Mouse (Mus musculus): ENCODE measurements around the gene Dnajc12.
"Not testable (repeated sequence)": the region's sequence is repeated elsewhere in the genome, so short reads cannot be mapped to it uniquely, and the experiment has no call there.

The Dnajc12 gene

GRCm38 (mm10) chr10:63432099-63432498 is 49.9 kb downstream of the Dnajc12 start:
- no peak for DNase-seq

DNA sequence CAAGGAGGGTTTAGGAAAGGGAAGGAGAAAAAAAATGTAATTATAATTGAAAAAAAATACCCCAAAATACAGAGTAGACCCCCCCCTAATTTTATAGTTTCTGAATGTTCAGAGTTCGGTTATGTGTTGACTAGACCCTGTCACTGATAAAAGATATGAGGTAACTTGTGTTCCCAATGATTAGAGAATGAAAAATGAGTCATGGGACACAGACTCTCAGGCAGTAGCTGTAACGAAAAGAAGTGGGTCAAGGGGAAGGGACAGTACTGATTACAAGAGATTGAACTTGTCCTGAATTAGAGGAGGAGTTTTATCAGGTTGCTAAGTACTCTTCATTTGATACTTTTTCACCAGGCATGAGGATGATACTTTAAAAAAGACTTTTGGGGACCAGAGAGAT is 50.6 kb downstream of the Dnajc12 start:
- no peak for DNase-seq

DNA sequence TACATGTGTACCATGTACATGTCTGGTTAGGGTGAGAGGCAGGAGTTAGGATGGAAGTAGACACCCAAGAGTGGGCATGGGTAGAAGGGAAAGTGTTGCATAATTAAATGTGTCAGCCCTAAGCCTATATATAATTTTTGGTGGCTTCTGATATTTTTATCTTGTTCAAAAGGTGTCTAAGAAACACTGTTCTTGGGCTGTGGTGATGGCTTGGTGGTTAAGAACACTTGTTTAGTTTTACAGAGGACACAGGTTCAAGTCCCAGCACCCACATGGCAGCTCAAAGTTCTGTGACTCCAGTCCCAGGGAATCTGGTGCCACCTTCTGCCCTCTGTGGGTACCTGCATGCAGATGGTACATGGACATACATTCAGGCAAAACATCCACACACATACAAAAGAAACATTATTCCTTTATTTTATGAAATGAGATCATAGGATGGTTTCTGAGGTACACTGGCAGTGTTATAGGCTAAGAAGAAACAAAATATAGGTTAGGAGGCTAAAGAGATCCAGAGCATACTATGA is 56.6 kb downstream of the Dnajc12 start:
- DNase-seq: no peak

DNA sequence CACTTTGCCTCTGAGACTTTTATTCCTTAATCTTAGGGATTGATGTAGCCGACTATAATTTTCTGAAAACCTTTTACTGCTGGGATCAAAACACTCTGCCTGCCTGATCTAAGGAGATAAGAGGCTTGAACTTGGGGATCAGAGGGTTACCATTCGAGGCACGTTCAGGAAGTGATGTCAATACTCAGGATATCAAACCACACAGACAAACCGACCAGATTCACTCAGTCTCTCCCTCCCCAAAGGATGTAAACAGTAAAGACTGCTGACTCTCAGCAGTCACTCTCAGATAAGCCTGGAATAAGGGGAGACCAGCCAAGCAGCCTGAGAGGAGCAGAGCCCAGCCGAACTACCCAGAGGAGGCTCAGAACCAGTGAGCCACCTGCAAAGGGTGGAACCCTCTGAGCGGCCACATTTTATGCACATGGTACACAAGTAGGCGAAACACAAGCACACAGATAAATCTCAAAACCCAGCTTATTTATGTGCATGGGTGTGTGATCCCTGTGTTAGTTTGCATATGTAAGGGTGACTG is 57.5 kb downstream of the Dnajc12 start:
- no peak for DNase-seq

GRCm38 (mm10) chr10:63444602-63445387 is 62.6 kb downstream of the Dnajc12 start:
- DNase-seq: not testable (repeated sequence)

- no peak for DNase-seq
Measured at GRCm38 (mm10) chr10:63453926-63454325, 71.7 kb downstream of the Dnajc12 start.

DNA sequence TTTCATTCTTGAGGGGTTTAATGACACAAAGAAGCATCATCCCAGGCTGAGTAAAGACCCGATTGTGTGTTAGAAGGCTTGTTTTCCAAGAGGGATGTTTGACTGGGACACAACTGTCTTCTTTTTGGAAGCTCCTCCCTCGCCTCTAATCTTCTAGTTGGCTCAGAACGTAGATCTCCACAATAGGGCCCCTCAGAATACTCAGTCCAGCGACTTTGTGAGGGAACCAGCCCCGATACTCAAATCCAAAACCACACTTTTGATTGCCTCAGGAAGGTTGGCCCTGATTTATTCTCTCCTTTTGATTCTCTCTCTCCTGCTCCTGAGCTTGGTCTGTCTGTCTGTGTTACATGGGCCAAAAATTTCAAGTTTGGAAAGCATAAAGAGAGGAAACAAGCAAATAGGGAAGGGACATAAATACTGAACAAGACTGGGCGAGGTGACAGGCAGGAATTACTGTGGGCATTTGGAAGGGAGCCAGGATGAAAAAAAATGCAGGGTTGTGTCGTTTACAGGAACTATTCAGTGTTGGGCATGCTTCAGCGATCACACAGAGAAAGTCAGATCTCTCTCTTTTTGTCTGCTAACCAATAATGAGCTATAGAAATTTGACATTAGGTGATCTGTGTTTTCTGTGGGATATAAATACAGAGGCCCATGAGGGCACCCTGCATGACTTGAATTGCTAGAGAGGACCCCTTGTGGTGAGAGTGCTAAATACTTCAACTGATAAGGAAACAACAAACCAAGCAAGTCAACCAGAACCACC is 73.1 kb downstream of the Dnajc12 start:
- DNase-seq: peak; percentile 48

DNA sequence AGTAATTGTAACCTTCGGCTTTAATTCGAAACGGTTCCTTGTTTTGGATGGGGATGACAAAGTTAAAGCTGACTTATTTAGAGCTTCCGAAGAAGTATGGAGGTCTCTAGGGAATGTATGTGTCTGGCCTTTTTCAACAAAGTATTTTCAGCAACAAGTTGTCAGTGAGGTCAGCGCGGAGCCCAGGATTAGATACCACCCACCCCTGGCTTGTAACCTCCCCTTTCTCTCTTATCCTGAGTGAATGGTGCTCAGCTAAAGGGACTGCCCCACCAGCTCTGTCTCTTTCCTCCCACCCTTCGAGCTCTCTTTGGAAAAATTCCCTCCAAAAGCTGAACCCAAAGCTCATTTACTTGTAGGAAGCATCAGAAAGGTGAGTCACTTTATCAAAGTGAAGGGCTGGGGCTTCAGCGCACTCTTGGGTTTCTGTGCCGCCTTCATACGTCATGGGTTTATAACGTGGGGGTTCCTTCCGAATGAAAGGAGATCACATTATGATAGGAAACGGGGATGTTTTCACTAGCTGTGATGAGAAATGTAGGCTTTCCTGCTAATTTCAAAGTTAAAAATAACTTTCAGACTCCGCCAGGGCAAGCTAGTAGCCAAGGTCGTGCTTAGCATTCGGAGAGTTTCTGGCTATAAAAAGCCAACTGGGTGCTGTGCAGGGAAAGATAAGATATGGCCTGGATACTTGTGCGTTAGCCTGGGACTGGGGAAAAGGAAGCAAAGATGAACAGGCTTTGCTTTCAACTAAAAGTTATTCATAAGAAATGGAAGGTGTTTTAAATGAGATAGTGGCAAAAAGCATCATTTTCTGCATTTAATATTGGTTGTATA is 75.3 kb downstream of the Dnajc12 start:
- DNase-seq: no peak
